Mouse (Mus musculus): ENCODE measurements around the gene Rapgef6.

- TF ChIP-seq POLR2A (IDR thresholded peaks at IDR 0.05; ENCODE audit: low read depth, low read length), result no peak
- no peak for TF ChIP-seq CTCF (IDR thresholded peaks at IDR 0.05; ENCODE audit: extremely low read depth, insufficient read length, insufficient replicate concordance, low read depth, low read length)
Observed at GRCm38 (mm10) chr11:54710512-54711293, 188.1 kb downstream of the Rapgef6 start.

Measured in small intestine, adult 2 months (tissue).